Mouse (Mus musculus): Measurements from ENCODE around the gene Efna5.

DNA sequence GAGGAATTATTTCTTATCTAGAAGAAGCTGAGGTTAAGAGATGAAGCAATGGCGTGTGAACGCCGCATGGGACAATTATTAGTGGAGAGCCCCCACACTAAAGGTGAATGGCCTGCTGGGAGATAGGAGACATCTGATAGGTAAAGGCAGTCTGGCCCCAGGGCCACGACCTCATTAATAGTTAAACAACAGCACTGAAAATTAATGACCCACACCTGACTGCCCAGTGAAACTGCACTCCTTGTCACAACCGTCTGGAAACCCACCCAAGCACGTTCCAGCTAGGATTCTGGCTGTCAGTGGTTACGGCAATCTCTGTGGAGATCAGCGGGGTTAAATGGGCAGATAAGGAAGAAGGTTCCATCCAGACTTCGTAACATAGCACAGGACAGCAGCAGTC lies 134.3 kb downstream of the Efna5 start:
- TF ChIP-seq POLR2A (IDR thresholded peaks at IDR 0.05; ENCODE audit: low read depth, low read length), result no peak
- no peak for TF ChIP-seq CTCF (IDR thresholded peaks at IDR 0.05; ENCODE audit: borderline replicate concordance, insufficient read depth, low read length)
